Mouse (Mus musculus) thymus, postnatal 36 days (tissue): Measurements from ENCODE around the gene Prkra.
"Not testable (repeated sequence)": the region's sequence is repeated elsewhere in the genome, so short reads cannot be mapped to it uniquely, and the experiment has no call there.

ENCODE experiments used
- DNase-seq, 2 experiments: peaks; one replicate each; pipeline ENCODE4 v3.0.0; 2022; ENCODE audit warnings: mixed read lengths in 2 of 2

Prkra gene

DNA sequence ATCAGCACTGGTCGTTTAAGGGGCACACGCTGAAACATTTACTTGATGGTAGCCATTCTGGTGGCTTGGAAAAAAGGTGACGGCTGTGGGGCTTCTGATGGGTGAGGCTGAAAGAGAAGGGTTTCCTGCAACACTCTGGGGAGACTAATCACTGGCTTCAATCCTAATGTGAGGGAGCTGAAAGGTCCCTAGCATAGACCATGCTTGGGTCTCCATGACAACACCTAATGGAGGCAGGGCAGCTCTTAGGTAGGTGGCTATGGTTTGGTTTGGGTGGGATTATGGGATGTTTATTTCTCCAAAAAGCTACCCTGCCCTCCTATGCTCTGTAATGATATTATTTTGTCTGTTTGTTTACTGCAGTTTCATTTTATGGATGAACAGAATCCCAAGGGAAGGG, 7.6 kb upstream of the Prkra start:
- DNase-seq, result no peak

DNA sequence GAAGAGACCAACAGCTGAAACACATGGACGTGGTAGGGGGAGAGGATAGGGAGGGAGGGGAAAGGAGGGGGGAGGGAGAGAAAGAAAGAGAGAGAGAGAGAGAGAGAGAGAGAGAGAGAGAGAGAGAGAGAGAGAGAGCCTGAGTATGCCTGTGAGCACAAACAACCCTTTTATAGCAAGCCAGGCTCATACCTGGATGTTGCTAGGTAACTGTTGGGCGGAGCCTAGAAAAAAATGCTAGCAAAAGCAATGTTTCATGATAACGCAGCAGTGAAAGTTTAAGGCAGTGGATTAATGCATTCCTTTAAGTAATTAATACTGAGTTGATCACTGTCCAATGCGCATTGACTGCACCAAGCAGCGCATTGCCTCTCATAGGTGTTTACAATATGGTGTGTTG, 6.8 kb upstream of the Prkra start:
- no peak for DNase-seq

DNA sequence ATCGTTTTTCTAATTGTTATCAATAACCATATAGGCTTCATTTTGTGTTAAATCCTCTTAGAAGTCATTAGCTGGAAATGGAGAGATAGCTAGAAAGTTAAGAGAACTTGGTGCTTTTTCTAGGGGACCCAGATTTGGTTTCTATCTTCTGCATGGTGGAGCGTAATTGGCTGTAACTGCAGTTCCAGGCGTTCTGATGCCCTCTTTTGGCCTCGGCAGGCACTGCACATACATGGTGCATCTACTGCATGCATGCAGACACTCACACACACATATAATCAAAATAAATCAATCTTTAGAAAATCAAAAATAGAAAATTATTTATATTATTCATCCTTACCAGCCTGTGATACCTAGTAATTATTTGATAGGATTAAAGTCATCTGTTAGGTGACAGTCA, 5.3 kb upstream of the Prkra start:
- no peak for DNase-seq

DNA sequence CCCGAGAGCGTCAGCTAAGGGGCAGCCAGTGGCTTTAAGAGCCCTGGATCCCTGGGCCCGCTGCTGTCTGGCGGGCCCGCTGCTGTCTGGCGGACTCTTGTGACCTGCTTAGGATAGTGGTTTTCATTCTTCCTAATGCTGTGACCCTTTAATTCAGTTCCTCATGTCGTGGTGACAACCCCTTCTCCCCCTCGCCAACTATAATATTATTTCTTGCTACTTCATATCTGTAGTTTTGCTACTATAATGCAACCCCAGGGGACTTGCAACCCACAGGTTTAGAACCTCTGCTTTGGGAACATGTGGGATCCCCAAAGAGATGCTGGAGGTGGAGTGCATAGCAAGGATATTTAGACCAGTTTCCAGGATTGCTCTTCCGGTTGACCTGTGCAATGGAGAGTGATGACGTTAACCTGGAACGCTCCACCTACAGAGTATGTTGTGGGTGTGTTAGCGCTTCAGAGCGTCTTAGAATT, 889 bp upstream of the Prkra start:
- no peak for DNase-seq

DNA sequence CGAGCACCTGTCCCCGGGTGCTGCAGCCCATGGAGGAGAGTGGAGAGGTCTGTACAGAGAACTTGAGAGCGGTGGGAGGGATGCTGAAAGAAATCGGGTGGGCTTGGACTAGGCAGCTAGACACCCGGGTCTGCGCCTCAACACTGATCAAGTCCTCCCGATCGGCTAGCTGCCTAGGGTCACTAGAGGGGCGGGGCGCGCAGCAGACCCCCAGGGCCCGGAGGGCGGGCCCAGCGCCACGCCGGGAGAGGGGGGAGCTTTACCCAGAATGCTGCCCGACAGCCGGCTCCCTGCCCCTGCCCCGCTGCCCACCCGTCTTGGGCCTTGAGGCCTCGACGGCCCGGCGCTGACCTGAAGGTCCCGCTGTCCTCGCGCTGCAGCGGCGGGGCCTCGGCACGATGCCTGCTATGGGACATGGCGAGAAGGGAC, 360 bp downstream of the Prkra start:
- no peak for DNase-seq

DNA sequence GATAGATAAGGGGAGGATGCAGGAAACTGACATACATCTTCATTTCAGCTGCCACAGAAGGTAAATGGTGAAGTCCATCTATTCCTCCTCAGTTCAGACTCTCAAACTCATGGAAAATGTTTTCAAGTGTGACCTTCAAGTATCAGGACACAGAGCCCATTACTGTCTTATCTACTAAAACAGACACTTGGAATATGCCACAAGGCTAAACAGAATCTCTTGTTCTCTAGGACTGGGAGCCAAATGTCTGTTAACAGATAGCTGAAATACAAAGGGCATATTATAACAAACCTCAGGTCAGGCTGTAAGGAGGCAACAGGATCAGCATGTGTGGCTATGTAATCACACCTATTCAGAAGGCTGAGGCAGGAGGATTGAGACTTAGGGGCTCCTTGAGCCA, 4.0 kb downstream of the Prkra start:
- DNase-seq, result no peak

DNA sequence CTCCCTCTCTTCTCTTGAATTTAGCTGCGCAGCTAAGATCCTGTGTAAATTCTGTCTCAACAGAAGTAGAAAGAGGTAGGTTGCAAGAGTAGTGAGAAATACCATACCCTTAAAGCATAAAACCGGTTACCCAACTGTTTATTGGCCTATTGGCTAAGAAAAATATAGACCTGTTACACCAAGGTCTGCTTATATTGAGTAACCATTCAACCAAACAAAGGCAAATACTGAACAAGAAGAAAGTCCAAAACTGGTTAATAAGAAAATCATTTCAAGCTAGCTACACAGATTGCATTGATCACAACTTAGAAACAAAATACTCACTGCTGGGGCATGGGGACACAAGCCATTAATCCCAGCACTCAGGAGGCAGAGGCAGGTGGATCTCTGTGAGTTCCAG, 8.2 kb downstream of the Prkra start:
- no peak for DNase-seq

DNA sequence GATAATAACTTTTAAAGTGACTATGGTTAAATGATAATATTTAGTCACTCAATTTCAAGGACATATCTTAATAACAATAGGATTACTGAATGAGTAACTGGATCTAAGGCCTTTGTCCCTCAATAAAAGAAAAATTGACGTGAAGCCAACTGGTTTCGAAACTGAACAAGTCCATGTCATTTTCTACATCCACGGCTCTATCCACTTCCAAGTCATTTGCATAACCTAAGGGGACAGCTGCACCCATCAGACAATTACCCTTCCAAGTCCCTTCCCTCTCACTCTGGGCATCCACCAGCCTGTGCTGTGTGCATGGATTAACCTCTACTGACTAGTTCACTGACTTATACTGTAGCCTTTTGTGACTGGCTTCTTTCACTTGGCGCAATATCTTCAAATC, 16.2 kb downstream of the Prkra start:
- no peak for DNase-seq

DNA sequence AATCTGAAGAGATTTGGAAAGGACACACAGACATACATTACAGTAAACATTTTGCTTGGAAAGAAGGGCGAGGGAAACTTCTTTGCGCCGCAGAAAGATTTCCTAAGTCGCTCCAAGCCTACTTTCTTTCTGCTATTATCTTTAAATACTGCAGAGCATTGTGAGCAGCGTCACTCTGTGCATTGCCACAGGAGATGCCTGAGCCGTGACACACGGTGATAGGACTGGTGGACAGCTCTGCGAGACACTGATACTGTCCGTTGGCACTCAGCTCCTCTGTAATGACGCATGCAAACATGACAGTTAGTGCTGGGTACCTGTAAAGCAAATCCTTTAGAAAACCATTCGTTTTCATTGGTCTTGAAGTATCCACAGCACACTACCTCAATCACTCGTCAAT, 17.5 kb downstream of the Prkra start:
- no peak for DNase-seq

DNA sequence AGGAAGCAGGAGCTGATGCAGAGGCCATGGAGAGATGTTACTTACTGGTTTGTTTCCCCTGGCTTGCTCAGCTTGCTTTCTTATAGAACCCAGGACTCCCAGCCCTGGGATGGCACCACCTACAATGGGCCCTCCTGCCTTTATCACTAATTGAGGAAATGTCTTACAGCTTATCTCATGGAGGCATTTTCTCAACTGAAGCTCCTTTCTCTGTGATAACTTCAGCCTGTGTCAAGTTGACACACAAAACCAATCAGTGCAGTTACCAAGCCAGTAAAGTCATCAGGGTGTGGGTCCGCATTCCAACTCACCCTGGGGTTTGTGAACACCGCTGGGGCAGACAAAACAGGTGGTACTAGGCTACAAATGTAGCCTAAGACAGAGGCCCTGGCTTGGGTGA, 25.5 kb downstream of the Prkra start:
- DNase-seq, result not testable (repeated sequence)

DNA sequence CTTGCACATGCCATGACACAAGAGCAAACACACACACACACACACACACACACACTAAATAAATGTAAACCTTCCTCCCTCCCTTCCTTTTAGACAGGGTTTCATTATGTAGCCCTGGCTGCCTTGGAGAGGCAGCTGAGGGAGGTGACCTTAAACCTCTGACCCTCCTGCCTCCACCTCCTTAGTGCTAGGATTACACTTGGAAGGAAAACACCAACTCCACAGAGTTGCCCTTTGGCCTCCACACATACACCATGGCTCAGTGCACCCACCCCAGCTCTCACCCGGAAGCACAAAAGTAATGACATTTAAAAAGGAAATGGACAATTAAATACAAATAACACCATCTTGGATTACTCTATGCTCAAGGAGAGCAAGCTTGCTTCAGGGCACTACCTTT, 26.1 kb downstream of the Prkra start:
- DNase-seq, result no peak

DNA sequence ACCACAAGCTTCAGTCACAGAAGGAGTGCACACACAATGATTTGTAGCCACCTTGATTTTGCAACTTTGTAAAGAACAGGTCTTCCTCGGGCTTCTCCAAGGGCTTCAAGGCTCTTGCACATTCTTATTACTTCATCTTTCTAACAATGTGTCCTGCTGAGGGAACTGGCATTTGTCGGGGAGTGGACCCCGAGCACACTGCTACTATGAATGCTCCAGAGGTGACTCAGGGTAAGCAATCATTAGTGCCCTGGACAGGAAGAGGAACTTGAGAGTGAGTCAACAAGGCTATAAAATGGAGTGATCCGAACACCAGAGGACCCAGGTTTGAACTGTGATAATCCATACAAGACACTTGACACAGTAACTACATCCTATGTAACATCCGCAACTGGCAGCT, 27.6 kb downstream of the Prkra start:
- DNase-seq, result no peak

DNA sequence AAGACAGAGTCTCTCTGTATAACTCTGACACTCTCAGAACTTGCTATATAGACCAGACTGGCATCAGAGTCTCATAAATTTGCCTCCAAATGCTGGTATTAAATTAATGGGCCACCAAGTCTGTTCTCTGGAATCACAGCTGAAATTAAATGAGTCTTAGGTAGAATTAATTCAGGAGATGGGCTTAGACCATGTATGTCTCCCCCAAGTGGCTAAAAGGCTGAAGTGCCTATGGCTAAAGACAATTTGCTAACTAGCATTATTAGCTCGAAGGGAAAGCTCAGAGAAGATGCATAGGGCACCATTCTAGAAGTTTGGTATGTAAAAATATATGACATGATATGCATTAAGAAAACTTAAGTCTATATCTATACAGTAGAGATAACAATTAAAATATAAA, 29.7 kb downstream of the Prkra start:
- DNase-seq, result no peak

DNA sequence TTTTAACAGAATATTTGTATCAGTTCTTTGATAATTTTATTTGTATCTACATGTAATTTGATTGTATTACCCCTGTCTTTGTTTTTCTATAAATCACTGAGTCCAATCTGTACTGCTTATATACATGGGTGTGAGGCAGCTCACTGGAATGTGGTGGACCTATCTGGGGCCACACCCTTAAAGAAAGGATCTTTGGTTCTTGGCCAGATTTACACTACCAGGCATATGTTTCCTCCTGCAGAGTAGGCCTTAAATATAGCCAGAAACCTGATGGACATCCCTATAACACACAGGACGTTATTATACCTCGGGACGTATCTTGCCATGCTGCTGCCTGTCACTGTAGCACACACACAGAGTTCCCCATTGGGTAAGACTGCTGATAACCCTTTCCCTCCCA, 35.8 kb downstream of the Prkra start:
- no peak for DNase-seq

DNA sequence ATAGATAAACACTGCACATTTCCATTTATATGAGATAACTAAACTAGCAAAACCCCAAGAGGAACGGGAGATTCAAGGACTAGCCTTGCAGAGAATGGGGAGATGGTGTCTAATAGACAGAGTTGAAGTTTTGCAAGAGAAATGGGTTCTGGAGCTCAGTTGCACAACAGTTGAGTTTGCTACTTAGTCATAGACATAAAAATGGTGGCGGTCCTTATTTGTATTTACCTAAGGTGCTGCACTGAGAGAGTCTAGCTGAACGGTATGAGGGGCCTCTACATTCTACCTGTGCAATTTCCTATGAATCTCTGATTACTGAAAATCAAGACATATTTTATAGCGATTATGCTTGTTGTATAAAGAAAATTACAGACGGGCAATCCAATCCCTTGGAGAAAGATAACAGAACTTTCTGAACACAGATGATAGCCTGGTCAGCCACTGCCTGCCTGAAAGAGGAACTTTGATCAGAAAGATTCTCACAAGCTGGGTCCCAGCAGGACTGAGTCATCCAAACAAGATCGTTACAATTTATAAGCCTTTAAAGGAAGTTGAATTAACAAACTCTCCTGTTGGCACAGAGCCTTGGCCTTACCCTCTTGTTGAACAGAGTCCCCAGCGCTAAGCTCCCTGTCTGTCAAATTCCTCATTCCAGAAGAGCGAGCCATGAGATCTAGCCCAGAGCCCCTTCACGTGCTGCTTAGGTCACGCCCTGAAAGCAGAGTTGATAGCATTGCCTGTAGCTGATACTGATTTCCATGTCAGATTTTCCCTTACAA, 37.3 kb downstream of the Prkra start:
- no peak for DNase-seq

DNA sequence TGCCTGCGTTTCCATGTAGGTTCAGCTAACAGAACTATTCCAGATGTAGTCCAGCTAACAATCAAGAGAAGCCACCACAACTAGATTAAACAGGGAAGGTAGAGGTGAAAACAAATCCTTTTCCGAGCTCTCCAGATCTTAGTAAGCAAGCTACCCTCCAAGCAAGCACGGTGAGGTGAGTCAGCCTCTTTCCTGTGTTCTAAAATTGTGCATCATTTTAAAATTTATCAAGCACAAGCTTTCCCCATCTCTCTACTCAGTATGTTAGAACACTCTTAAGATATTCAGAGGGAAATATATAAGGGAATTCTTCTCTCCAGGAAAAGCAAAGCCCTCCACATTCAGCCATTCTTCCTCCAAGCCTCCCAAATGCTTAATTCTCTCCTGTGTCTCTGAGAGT, 41.1 kb downstream of the Prkra start:
- DNase-seq, result no peak

DNA sequence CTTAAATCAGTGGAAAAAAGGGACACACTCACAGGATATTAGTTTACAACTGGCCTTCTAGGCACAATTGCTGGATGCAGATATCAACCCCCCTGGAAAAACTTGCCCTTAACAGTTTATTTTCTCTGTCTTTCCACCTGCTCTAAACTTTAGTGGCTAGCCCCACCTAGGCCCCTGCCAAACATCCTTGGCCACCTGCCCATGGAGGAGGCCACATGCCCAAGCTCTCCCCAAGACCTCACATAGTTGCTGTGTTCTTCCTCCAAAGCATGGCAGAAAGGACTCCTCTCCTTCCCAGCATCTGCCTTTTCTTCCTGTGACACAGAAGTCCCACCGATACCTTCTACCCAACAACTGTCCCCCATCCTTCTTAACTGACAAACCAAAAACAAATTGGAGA, 45.6 kb downstream of the Prkra start:
- no peak for DNase-seq

DNA sequence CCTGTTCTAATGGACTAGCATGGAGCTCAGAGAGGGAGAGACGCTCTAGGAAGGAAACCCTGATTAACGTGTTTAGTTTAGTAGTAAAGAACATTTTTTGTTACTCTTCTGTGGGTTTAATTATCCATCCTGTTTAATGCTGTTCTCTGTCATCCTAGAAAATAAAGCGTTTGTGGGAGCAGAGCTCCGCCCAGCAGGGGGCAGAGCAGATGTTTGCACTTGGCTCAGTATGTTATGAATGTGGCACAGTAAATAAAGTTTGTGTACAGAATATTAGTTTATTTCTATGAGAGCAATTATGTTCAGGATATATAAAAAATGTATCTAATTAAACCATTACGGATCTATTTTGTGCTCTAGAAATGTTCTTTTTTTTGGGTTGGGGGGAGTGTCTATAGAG, 48.6 kb downstream of the Prkra start:
- no peak for DNase-seq

DNA sequence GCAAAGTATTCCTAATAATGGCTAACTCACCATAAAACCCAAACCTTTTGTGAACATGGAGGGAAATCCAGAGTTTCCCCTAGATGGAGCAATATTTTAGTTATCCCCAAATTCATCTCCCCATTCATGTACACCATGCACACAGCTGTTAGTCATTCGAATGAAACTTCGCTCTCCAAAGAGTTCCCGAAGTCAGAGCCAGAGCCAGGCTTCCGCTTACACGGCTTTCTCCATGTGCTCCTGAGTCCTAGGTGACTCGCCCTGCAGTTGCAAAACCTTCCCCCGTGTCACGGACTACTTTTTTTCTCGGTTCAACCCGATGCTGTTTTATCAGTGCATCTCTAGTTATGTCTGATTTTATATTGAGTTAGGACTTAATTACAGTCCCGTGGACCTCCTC, 50.3 kb downstream of the Prkra start:
- DNase-seq, result no peak

DNA sequence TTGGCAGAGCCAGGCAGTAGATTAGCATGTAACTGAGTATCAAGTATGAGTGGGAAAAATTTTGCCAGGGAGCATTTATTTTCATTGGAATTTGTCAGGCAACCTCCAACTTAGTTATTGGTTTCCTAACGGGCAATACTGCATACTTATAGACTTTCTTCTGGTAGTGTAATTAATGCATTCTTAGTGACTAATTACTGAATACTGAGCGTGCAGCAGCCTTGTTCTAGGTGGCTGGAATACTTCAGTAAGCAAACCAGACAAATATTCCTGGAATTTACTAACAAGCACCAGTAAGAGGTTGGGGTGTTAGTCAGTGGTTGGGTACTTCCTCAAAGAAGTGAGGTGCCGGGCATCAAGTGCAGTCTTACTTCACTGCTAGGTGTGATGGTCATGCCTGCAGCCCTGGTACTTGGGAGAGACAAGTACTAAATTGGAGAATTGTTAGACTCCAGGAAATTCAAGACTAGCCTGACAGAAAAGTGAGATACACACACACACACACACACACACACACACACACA, 55.4 kb downstream of the Prkra start:
- DNase-seq, result no peak

DNA sequence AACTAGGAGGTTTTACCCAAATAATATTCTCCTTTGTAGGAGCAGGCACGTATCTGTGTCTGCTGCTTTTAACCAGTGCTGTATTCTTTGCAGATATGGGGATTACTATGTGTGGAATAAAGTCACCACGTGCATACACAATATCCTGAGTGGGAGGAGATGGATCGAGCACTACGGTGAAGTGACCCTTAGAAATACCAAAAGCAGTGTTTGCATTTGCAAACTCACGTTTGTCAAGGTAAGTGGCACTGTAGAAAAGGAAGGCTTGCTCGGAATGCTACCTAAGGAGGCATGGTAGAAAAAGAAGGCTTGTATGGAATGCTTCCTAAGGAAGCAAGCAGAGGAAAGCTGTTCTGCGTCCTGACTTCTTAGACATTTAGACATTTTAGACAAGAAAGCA, 57.6 kb downstream of the Prkra start:
- DNase-seq, result no peak

DNA sequence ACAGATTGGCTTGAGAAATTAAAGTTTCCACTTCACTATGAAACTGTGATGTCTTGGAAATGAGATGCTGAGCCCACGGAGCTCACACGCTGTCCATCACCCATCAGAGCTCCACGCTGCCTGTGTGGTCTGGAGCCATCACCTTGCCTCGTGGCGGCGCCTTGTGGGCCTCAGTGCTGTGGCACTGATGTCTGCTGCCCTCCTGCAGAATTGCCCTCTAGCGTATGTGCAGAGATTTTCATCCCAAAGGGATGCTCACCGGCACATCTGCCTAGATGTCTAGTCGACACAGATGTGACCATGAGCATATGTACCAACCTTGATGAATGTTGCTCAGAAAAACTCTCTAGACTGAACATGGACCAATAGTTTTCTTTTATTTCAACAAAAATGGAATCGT, 60.9 kb downstream of the Prkra start:
- DNase-seq, result no peak

DNA sequence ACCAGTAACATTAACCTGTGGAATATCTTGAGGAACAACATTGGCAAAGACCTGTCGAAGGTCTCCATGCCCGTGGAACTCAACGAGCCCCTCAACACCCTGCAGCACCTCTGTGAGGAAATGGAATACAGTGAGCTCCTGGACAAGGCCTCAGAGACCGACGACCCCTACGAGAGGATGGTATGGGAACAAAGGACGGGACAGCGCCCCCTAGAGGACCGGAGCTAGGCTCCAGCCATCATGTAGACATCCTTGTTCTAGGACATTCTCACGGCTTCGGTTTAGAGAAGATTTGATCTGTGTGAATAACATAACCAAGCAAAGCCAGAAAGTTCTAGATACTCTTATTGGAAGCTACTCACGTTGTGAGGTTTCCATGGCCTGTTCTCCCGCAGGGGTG, 62.7 kb downstream of the Prkra start:
- DNase-seq, result no peak
